Mouse (Mus musculus): ENCODE results near the gene Ctnna2. TPM values are rescaled to one million over a fixed set of nuclear protein-coding genes. Genes with fewer than 3 reads are reported as not detected.

Gene Ctnna2
- total RNA-seq, 1 experiment from 2014 or later = not detected

DNA sequence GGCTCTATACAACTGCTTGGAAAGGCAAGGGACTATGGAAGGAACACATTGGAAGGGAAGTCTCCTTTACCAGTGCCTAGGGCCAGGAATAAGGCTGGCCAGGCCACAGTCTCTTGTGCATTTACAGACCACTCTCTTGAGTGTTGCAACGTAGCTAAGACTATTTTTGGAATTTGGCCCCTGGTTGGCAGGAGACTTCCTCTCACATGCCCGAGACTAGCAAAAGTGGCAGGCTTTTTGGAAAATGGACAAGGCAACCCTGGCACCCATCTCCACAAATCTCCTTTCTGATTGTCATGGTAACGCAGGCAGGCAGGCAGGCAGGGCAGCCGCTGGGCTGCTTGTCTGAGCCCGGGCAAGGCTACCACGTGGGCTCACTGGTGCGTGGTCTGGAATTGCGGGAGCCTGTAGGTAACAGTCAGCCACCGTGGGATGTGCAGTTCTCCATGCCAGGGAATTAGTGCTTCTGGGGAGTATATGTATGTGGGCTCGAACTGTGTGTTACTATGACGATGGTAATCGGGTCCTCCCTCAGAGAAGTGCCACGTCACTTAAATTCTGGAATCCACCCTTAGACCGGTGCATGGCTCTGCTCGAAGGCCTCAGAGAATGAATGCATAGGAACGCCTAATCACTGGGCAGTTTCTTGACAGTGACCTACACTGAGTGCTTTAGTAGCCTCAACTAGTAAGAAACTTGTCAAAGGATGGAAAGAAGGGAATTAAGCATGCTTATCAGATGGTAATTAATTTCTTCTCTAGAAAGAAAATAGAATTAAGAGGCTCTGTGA lies 756.5 kb downstream of the Ctnna2 start:
- no peak for ATAC-seq (ENCODE audit: extremely low read depth, insufficient number of reproducible peaks, low FRiP score, poor library complexity, severe bottlenecking)

DNA sequence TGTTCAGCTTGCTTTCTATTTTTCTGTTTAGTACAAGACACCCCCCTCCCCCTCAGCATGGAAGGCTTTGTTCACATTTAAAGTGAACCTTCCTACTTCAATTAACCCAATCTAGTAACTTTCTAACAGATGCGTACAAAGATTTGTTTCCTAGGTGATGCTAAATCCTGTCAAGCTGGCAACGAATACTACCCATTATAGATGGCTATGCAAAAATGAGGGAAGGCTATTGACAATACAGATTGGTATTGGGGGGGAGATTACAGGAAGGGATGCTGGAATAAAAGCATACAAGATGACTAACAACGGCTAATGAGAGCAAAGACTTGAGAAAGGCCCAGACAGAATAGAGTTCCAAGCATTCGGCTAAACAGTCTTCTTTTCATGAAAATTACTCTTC lies 758.7 kb downstream of the Ctnna2 start:
- no peak for ATAC-seq (ENCODE audit: extremely low read depth, insufficient number of reproducible peaks, low FRiP score, poor library complexity, severe bottlenecking)

DNA sequence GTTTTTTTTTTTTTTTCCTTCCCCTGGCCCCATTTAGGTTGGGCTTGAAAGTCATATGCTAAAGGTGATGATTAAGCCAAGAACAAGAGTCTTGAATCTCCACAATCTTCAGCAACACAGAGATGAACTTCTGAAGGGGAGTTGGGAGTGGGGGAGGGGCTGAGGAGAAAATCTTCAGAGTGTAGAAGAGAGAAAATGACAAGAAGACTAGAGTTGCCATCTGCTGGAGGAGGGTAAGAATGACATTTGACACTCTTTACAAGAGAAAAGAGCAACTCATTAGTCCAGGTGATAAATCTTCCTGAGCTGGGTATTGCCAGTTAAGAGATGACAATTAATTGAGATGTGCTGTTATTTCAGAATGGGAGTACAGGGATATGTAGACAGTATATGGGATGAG lies 760.6 kb downstream of the Ctnna2 start:
- no peak for ATAC-seq (ENCODE audit: extremely low read depth, insufficient number of reproducible peaks, low FRiP score, poor library complexity, severe bottlenecking)

DNA sequence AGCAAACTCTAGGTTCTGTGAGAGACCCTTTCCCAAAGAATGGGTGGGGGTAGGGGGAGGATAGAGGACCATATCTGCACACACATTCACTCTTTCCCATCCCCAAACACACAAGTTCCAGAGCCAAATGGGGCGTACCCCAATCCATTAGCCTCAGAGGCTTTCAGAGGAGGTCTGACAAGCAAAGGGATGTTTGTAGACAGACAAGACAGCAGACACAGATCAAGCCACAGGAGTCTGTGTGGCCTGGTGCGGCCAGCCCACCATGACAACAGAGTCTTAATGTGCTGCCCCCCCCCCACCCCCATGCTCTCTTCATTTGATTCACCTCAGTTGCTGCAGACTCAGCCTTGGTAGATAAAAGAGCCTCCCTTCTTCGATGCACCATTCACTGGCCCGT lies 764.2 kb downstream of the Ctnna2 start:
- no peak for ATAC-seq (ENCODE audit: extremely low read depth, insufficient number of reproducible peaks, low FRiP score, poor library complexity, severe bottlenecking)

DNA sequence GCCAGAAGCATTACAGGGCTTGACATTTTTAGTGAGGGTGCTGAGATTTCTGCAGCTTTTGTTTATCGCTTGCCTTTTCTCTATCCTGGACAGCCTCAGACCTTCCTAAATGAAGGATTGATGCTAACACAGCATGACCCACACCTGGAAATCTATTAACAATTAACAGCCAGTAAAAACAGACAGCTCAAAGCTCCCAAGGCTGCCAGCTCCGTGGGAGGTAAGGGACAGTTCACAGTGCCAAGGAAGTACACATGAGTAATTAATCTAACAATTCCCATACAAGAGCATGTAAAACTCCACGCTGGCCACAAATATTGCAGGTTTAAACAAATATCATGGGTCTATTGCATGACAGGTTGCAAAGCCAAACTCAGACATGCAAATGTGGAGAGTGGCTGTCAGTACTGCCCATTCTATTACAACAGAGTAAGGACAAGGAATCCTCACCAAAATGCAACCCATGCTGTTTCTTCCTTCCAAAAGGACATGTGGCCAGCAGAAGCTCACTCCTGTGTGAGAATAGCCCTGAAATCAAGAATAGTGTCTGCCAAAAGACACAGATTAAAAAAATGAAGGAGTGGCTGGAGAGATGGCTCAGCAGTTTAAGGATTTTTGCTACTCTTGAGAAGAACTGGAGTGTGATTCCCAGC lies 765.6 kb downstream of the Ctnna2 start:
- ATAC-seq (ENCODE audit: extremely low read depth, insufficient number of reproducible peaks, low FRiP score, poor library complexity, severe bottlenecking) = no peak

DNA sequence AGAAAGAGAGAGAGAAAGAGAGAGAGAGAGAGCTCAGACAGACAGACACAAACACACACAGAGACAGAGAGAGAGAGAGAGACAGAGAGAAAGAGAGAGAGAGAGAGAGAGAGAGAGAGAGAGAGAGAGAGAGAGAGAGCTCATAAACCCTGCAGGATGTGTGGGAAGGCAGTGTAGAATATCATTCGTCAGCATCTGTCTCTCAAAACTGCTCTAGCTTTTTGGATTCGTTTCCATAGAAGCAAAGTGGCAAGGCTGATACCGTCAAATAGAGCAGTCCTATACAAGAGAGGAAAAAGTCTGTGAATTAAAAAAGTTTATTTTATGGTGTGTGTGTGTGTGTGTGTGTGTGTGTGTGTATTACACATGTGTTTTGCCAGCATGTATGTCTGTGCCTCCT lies 769.6 kb downstream of the Ctnna2 start:
- no peak for ATAC-seq (ENCODE audit: extremely low read depth, insufficient number of reproducible peaks, low FRiP score, poor library complexity, severe bottlenecking)

DNA sequence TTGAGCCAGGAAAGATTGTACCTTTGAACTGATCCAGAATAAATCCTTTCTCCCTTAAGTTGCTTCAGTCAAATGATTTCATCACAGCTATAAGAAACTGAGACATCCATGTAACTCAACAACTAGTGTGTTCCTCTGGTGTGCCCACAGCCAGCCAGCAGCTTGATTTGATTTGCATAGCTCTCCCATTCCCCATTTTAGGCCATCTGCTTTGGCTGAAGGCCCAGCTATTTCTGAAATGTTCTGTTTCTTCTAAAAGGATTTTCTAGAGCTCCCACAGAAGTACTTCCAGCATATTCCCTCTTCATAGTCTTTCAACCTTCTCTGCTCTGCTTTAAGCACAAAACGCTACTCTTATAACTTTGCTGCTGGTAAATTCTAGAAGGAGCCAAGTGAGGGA lies 770.3 kb downstream of the Ctnna2 start:
- no peak for ATAC-seq (ENCODE audit: extremely low read depth, insufficient number of reproducible peaks, low FRiP score, poor library complexity, severe bottlenecking)

DNA sequence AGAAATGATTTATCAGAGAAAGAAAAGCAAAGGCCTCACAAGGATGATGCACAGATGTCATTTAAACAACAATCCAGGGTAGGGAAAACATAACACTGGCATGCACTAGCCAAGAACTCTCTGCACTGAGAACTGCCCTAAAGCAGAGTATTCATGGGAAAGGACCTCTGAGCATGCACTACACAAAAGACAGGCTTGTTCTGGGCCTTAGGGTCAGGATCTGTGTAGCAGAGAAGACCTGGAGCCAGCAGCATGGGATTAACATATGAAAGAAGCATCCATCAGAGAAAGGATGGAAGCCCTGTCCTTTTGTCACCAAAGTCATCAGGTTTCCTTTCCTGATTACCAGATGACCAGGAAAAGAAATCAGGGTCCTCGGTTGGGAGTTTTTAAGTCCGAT lies 780.1 kb downstream of the Ctnna2 start:
- no peak for ATAC-seq (ENCODE audit: extremely low read depth, insufficient number of reproducible peaks, low FRiP score, poor library complexity, severe bottlenecking)

DNA sequence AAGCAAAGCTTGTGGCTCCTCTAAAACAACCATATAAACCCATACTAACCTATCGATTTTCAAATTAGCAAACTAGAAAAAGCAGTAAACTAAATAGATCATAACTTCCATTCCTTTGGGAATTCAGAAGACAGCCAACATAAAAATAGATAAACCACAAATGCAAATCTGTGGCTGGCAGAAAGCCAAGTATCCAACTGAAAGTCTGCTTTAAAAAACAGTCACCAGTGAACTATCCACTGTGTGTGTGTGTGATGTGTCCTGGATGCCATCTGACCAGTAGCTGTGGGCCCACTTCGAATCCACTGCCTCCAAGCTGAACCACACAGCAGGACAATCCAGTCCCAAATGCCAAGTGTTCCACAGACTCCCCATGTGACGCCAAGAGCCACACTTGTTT lies 782.8 kb downstream of the Ctnna2 start:
- no peak for ATAC-seq (ENCODE audit: extremely low read depth, insufficient number of reproducible peaks, low FRiP score, poor library complexity, severe bottlenecking)

DNA sequence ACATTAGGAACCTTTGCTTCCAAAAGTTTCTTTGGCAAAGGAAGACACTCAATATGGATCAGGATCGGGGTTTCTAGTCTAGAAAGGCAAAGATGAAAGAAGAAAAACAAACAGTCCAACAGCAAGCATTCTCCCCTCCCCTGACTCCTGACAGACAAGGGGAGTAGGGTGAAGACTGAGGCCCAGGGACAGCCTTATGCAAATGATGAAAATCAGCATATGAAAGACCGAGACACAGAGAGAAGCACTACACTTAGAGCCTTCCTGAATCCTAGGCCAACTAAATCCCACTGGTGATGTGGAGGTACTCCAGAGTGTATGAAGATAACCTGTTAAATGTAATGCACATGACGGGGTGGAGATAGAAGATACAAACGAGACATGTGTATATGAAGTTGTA lies 787.9 kb downstream of the Ctnna2 start:
- ATAC-seq (ENCODE audit: extremely low read depth, insufficient number of reproducible peaks, low FRiP score, poor library complexity, severe bottlenecking) = no peak

DNA sequence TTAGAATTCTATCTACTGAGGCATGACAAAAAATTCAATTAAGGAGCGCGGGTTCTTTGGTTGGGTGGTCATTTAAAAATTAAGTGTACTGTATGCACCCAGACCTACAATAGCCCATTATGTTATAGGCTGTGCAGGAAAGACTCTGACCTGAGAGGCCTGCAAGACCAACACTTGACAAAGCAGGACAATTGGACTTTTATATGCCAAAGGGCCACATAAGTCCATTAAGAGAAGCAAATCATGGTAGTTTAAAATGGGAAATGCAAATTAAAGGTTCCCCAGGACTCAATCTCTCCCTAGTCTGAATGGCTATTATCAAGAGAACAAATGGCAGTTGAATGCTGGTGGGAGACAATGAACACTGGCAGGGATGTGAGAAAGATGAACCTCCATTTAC lies 790.9 kb downstream of the Ctnna2 start:
- ATAC-seq (ENCODE audit: extremely low read depth, insufficient number of reproducible peaks, low FRiP score, poor library complexity, severe bottlenecking) = no peak

DNA sequence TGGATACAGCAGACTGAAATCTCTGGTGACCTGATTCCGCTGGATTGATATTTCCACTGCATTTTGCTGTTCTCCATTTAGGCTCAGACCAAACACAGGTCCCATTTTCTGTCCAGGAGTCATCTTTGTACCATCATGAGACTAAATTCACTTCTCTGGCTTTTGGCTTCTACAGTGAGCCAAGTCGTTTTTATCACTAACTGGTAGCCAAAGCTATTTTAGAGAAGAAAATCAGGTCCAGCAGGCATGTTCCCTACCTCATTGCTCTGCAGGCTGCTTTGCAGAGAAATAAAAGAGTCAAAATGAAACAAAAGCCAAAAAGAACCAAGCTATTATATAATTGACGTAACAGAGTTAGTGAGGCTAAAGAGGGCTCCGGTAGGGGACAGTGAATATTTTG lies 793.7 kb downstream of the Ctnna2 start:
- no peak for ATAC-seq (ENCODE audit: extremely low read depth, insufficient number of reproducible peaks, low FRiP score, poor library complexity, severe bottlenecking)

DNA sequence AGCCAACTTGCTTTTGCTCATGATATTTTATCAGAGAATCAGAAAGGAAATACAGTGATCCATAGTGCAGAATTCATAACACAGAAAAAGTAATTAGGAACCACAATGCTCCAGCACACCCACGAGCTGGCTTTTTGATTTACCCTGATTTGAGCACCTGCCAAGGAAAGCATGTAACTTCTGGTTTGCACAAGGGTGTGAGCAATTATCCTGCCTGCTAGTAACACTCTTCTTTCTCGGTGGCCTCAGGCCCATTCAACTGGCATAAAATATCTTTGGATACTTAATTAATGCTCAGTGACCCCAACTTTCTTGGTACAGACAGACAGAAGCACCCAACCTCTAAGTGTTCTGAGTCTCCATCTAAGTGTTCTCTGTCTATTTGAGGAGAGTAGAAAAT lies 794.6 kb downstream of the Ctnna2 start:
- no peak for ATAC-seq (ENCODE audit: extremely low read depth, insufficient number of reproducible peaks, low FRiP score, poor library complexity, severe bottlenecking)

DNA sequence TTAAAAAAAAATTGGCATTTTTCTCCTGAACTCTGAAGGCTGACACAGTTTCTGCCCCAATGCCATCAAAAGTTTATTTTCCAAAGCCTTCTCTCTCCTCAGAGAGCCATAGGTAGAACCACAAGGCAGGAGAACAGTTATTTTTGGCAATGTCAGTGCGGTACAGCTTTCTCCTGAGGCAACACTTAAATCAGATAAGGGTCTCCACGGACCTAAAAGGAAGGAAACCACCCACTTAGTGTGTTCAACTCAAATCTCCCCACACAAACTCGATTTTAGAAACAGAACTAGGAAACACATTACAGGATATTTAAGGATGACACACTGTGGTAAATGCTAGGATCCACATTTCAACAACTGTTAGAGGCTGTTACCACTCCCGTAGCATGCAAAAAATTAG lies 803.7 kb downstream of the Ctnna2 start:
- ATAC-seq (ENCODE audit: extremely low read depth, insufficient number of reproducible peaks, low FRiP score, poor library complexity, severe bottlenecking) = no peak

DNA sequence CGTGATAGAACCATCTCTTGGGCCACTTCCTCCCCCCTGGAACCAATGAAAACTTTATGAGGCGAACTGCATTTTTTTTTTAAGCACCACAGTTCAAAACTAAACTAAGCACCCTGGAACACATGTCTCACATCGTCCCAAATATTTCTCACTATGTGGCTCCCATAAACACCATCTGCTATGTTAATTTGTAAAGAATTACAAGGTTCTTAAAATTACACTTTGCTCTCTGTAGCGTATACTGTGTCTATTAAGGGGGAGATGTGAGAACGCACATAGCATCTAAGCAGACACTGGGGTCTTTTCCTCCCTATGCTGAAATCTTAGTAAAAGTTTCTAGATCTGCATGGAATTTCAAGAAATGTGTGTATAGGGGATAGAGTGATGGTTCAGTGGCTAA lies 822.5 kb downstream of the Ctnna2 start:
- no peak for ATAC-seq (ENCODE audit: extremely low read depth, insufficient number of reproducible peaks, low FRiP score, poor library complexity, severe bottlenecking)

DNA sequence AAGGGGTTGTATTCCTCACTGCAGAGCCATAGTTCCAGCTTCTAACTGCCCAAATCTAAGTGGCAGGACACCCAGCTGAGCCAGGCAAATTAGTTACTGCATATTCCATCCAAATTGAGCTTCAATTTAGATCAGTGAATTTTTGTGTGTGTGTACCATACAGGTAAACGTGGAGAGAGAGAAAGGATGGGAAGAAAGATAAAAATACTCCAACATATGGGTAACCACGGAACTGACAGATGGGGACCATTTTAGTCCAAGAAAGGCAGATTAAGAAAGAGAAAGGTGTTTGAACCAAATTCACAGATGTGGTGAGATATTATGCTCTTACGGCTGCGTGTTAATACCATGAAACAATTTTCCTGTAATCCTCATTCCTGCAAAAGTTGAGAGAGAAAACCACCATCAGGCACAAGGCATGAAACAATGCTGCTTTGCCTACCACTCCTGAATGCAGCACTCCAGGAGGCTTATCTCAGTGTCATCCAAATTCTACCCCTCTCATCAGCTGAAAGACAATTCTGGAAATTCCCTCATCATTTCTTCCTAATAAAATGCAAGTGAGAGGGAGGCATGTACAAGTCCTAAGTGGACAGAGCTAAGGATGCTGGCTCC lies 840.1 kb downstream of the Ctnna2 start:
- ATAC-seq (ENCODE audit: extremely low read depth, insufficient number of reproducible peaks, low FRiP score, poor library complexity, severe bottlenecking) = no peak

DNA sequence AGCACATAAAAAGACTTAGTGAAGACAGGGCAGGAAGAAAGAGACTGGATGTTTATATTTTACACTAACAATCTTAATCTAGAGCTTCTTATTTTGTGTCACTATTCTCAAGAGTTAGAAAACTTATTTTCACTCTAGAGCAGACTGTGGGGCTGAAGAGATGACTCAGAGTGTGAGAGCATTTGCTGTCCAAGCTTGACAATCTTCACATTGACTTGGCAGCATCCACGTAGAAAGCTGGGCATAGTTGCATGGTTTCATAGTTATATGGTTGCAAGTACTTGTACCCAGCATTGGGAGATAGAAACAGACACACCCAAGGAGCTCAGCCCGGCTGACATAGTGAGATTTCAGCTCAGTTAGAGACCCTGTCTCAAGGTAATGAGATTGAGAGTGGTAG lies 858.6 kb downstream of the Ctnna2 start:
- no peak for ATAC-seq (ENCODE audit: extremely low read depth, insufficient number of reproducible peaks, low FRiP score, poor library complexity, severe bottlenecking)

DNA sequence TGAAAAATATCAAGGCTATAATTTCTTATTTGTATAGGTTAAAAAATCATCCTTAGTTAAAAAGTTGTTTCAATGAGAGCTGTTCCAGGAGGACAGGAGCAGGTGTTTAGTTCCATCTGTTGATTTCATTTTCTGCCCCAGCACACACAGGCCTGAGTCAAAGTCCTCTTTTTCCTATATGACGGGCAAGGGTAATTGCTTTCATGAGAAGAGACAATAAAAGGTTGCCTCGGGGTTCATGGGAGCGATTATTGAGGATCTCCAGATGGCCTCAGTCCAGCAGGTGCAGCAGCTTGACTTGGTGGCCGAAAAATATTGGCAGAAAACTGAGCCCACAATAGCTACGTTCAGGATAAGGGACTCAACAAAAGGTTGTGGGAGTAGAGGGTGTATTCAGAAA lies 859.0 kb downstream of the Ctnna2 start:
- ATAC-seq (ENCODE audit: extremely low read depth, insufficient number of reproducible peaks, low FRiP score, poor library complexity, severe bottlenecking) = no peak

DNA sequence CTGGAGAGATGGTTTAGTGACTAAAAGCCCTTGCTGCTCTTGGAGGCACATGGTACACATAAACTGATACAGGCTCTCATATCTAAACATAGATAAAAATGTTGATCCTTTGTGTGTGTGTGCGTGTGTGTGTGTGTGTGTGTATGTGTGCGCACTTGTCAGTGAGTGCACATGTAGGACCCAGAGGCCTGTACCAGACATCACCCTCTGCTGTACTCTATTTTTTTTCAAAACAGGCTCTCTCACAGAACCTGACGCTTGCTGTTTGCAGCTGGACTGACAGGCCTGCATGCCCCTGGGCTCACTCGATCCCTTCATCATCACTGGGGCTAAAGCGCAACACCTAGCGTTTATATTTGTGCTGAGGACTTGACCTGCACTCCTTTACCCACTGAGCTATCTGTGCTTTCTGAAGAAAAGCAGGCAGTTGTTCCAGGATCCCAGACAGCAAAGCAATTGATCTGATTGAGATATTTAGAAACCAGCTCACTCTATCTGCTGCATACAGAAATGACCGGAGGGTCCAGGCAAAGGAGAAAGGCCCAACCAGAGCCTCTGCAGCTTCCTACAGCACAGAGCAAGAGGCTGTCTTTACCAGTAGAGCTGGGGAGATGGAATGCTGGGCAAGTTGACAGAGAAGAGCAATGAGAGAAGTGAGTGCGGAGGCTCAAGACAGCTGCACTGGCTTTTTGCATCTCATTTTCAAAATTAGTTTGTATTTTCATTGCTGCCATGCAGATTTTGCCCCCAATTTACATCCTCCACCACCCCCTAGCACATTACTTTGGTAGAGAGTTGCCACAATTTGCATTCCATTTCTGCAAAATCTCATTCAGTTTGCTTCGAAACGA lies 870.2 kb downstream of the Ctnna2 start:
- ATAC-seq (ENCODE audit: extremely low read depth, insufficient number of reproducible peaks, low FRiP score, poor library complexity, severe bottlenecking) = no peak

DNA sequence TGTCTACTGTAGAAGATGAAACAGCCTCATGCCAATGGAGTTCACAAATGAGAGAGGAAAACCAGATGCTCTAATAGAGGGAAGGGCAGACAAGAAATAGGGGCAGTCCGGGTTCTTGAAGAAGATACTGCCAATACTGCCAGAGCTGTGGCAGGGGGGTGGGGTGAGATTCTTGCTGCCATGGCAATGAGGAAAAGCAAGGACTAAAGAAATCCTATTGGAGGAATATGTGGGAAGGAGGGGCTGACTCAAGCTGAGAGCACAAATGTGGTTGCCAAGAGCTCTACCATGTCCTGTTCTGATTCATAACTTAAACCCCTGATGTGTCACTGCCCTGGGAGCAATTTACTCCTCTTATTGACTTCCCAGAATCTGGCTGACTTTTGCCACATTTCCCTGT lies 878.5 kb downstream of the Ctnna2 start:
- ATAC-seq (ENCODE audit: extremely low read depth, insufficient number of reproducible peaks, low FRiP score, poor library complexity, severe bottlenecking) = no peak
